Mouse (Mus musculus) intestine, embryonic 16.5 days (tissue): ENCODE results near the gene Opcml. TPM values are rescaled to one million over a fixed set of nuclear protein-coding genes. Genes with fewer than 3 reads are reported as not detected.

Experiments used
- ATAC-seq: fragments of 200-750 bp; cut with Nextera tagmentation; 2 replicates; pipeline ENCODE4 v1.8.0; 2017; ENCODE audit warnings: moderate TSS enrichment, moderate library complexity
- H3K27ac ChIP-seq: fragments of 300-500 bp; sonication (generic); 2 replicates; pipeline ENCODE4 v1.5.1; 2014; ENCODE audit warnings: mild to moderate bottlenecking, low read length
- H3K27me3 ChIP-seq: fragments of 300-500 bp; sonication (generic); replicated peaks from 2 replicates; pipeline ENCODE4 v1.6.1; 2014; ENCODE audit warnings: low read length, control low read depth, mixed read lengths; ENCODE audit not compliant: control insufficient read depth, insufficient read depth
- H3K36me3 ChIP-seq: fragments of 300-500 bp; sonication (generic); 2 replicates; pipeline ENCODE4 v1.6.1; 2014; ENCODE audit warnings: low read length, control low read depth; ENCODE audit not compliant: control insufficient read depth, insufficient read depth
- H3K4me1 ChIP-seq: fragments of 300-500 bp; sonication (generic); 2 replicates; pipeline ENCODE4 v1.6.1; 2014; ENCODE audit warnings: low read length, control low read depth, mixed read lengths; ENCODE audit not compliant: control insufficient read depth, insufficient read depth
- H3K4me2 ChIP-seq: fragments of 300-500 bp; sonication (generic); 2 replicates; pipeline ENCODE4 v1.6.1; 2014; ENCODE audit warnings: low read depth, low read length, control low read depth
- H3K4me3 ChIP-seq: fragments of 300-500 bp; sonication (generic); 2 replicates; pipeline ENCODE4 v1.5.1; 2014; ENCODE audit warnings: mild to moderate bottlenecking, low read length
- H3K9ac ChIP-seq: fragments of 300-500 bp; sonication (generic); 2 replicates; pipeline ENCODE4 v1.6.1; 2014; ENCODE audit warnings: low read depth, low read length
- H3K9me3 ChIP-seq: fragments of 300-500 bp; sonication (generic); 2 replicates; pipeline ENCODE4 v1.6.1; 2016; ENCODE audit warnings: low read length, control low read depth; ENCODE audit not compliant: control insufficient read depth
- WGBS: fragments of 180-500 bp; shearing (Covaris S2); extraction: QIAGEN DNeasy Blood & Tissue Kit; methylation state at CpG from one replicate; pipeline ENCODE4 v1.1.7; 2014; 5-methylcytosine and 5-hydroxymethylcytosine counted together
- polyA plus RNA-seq: library from polyadenylated mRNA; unstranded; fragments of >200 nt; fragmentation: Nextera tagmentation; extraction: Ambion mirVana; gene quantifications from 2 replicates; pipeline ENCODE4 v1.2.1, GENCODE M21; 2015

Opcml gene
- polyA plus RNA-seq, 1 experiment from 2014 or later: 3.1 TPM

DNA sequence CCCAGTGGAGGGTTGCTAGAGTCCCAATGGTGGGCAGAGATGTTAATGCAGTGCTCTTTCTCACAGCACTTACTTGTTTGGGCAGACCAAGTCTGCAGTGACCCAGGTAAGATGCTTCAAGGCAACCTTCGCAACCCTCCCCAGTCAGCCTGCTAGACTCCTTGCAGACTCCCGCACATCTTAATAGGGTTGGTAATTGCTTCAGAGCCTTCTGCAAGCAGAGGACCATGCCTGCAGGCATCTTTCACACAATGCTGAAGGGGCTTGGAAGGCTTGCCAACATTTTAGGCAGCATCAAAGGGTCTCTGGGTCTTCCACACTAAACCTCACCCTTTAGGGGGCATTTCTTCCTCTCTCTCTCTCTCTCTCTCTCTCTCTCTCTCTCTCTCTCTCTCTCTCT lies 1.7 kb downstream of the Opcml start:
- Histone ChIP-seq H3K9ac (no peak overlapping the region), H3K27me3 (peaks cover 23% of the 10 kb centered on the region), H3K4me2 (no peak overlapping the region), H3K27ac (no peak overlapping the region), H3K4me1 (no peaks in the 10 kb centered on the region; the same call in 1 of the 2 replicates), H3K9me3 (no peaks in the 10 kb centered on the region), H3K4me3 (no peak overlapping the region), H3K36me3 (no peaks in the 10 kb centered on the region)
- WGBS: 38% methylated on average over 2 of the region's 2 CpGs
- no peak for ATAC-seq

DNA sequence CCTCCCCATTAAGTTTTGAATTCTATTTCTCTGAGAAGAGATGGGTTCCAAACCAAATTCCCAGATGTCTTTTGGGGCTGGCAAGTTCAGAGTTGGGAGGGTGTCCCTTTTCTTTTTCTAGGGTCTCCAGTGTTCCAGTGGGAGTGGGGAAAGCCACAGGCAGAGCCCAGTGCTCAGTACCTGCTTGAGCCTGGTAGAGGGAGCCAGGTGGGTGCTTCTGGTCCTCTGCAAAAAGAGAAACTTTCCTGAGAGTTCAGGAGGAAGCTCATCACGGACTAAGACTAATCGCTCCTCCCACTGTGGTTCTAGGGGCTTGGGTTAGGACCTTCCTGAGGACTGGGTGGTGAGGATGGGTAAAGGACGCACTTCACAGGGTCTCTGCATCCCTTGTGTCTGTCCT lies 2.4 kb downstream of the Opcml start:
- Histone ChIP-seq H3K4me3 (no peak overlapping the region), H3K27ac (no peak overlapping the region), H3K4me2 (no peak overlapping the region), H3K27me3 (peaks cover 23% of the 10 kb centered on the region), H3K4me1 (no peaks in the 10 kb centered on the region; the same call in 1 of the 2 replicates), H3K9ac (no peak overlapping the region), H3K36me3 (no peaks in the 10 kb centered on the region), H3K9me3 (no peaks in the 10 kb centered on the region)
- whole genome bisulfite sequencing: 64% methylated on average over 3 of the region's 3 CpGs
- ATAC-seq: no peak

DNA sequence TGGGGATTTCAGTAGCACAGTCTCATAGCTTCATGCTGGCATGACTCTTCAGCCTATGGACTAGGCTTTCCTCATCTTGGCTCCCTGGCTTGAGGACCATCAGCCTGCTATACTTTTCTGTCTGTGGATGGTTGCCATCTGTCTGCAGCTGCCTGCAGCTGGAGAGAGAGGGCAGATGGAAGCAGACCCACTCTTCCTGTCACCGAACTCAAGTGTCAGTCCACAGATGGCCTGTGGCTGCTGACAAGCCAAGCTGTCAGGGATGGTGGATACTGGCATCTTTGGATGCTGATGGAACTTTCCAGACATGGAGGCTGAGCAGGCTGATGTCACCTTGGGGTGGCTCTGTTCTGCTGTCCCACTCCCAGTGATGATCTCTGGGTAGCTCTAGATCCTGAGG lies 6.0 kb downstream of the Opcml start:
- Histone ChIP-seq H3K4me1 (no peaks in the 10 kb centered on the region; the same call in 1 of the 2 replicates), H3K9me3 (no peaks in the 10 kb centered on the region), H3K4me3 (no peak overlapping the region), H3K4me2 (no peak overlapping the region), H3K9ac (no peak overlapping the region), H3K36me3 (no peaks in the 10 kb centered on the region), H3K27me3 (peaks cover 12% of the 10 kb centered on the region), H3K27ac (no peak overlapping the region)
- WGBS: 68% methylated on average over 1 of the region's 1 CpGs
- no peak for ATAC-seq

DNA sequence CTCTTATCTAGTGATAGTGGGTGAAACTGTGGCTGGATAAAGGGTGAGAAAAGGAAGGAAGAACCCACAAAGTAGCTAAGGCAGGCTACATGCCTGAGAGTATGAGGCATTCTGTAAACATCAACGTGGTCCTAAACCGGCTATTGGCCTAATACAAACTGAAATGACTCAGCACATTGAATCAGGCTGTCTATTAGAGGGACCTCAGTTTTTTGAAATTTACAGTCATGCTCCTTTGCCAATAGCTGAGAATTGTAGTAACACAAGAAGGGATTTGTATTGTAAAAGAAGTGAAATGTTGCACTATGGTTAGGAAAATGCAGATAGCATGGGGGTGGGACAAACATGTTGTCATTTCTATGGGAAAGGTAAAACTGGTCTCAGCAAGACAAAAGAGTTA lies 10.4 kb downstream of the Opcml start:
- no peaks in the 10 kb centered on the region for H3K36me3 ChIP-seq
- ATAC-seq: no peak
- no peak overlapping the region for H3K4me3 ChIP-seq
- no peaks in the 10 kb centered on the region for H3K9me3 ChIP-seq
- no peaks in the 10 kb centered on the region for H3K27me3 ChIP-seq
- 76% methylated on average over 2 of the region's 2 CpGs for WGBS
- H3K4me1 ChIP-seq: no peaks in the 10 kb centered on the region
- H3K4me2 ChIP-seq: no peak overlapping the region
- H3K9ac ChIP-seq: no peak overlapping the region
- no peak overlapping the region for H3K27ac ChIP-seq

GRCm38 (mm10) chr9:27801807-27802206 lies 11.2 kb downstream of the Opcml start:
- H3K27me3 ChIP-seq: no peaks in the 10 kb centered on the region
- H3K4me2 ChIP-seq: no peak overlapping the region
- H3K9me3 ChIP-seq: no peaks in the 10 kb centered on the region
- H3K27ac ChIP-seq: no peak overlapping the region
- no peak overlapping the region for H3K9ac ChIP-seq
- WGBS: 79% methylated on average over 3 of the region's 3 CpGs
- no peaks in the 10 kb centered on the region for H3K4me1 ChIP-seq
- ATAC-seq: no peak
- no peaks in the 10 kb centered on the region for H3K36me3 ChIP-seq
- H3K4me3 ChIP-seq: no peak overlapping the region

- H3K27ac ChIP-seq: no peak overlapping the region
- no peaks in the 10 kb centered on the region for H3K27me3 ChIP-seq
- no peak for ATAC-seq
These were observed 11.8 kb downstream of the Opcml start for GRCm38 (mm10) chr9:27802379-27802778.

GRCm38 (mm10) chr9:27804461-27804860 lies 13.9 kb downstream of the Opcml start:
- Histone ChIP-seq H3K27ac (no peak overlapping the region), H3K36me3 (no peaks in the 10 kb centered on the region), H3K9ac (no peak overlapping the region), H3K4me3 (no peak overlapping the region), H3K4me1 (no peaks in the 10 kb centered on the region), H3K27me3 (no peaks in the 10 kb centered on the region), H3K4me2 (no peak overlapping the region), H3K9me3 (no peaks in the 10 kb centered on the region)
- WGBS: 90% methylated on average over 3 of the region's 3 CpGs
- no peak for ATAC-seq

More at GRCm38 (mm10) chr9:27802379-27802778, 11.8 kb downstream of the Opcml start:
- H3K4me3 ChIP-seq: no peak overlapping the region
- H3K9ac ChIP-seq: no peak overlapping the region
- H3K4me2 ChIP-seq: no peak overlapping the region
- no peaks in the 10 kb centered on the region for H3K36me3 ChIP-seq
- no peaks in the 10 kb centered on the region for H3K4me1 ChIP-seq
- no peaks in the 10 kb centered on the region for H3K9me3 ChIP-seq

DNA sequence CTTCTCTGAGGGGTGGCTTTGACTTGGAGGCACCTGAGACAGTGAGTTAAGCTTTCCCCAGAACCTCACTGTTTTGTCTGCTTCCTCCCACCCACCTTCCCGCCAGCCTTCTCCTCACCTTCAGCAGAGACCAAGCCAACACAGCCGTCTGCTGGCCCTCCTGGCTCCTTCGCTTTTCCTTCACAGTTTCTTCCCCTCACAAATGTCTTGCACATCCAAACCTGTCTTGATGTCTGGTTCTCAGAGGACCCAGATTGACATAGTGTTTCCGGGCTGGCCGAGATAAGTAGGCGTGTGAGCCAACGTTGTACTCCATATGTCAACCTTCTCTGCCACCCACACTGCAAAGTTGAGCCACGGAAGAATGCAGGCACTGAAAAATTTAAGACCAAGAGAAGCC lies 19.2 kb downstream of the Opcml start:
- no peaks in the 10 kb centered on the region for H3K4me1 ChIP-seq
- WGBS: 89% methylated on average over 8 of the region's 8 CpGs
- no peak for ATAC-seq

GRCm38 (mm10) chr9:27813207-27813790 lies 22.7 kb downstream of the Opcml start:
- H3K9me3 ChIP-seq: no peaks in the 10 kb centered on the region
- ATAC-seq: no peak; the same call in 1 of the 2 replicates
- H3K4me2 ChIP-seq: no peak overlapping the region
- no peak overlapping the region for H3K9ac ChIP-seq
- H3K4me3 ChIP-seq: no peak overlapping the region
- no peak overlapping the region for H3K27ac ChIP-seq
- no peaks in the 10 kb centered on the region for H3K36me3 ChIP-seq
- H3K27me3 ChIP-seq: no peaks in the 10 kb centered on the region
- no peaks in the 10 kb centered on the region for H3K4me1 ChIP-seq
- 23% methylated on average over 3 of the region's 3 CpGs for WGBS

More for the DNA sequence above, 19.2 kb downstream of the Opcml start:
- H3K36me3 ChIP-seq: no peaks in the 10 kb centered on the region
- no peak overlapping the region for H3K4me3 ChIP-seq
- no peak overlapping the region for H3K27ac ChIP-seq
- H3K9me3 ChIP-seq: no peaks in the 10 kb centered on the region
- no peak overlapping the region for H3K4me2 ChIP-seq
- H3K27me3 ChIP-seq: no peaks in the 10 kb centered on the region
- no peak overlapping the region for H3K9ac ChIP-seq

DNA sequence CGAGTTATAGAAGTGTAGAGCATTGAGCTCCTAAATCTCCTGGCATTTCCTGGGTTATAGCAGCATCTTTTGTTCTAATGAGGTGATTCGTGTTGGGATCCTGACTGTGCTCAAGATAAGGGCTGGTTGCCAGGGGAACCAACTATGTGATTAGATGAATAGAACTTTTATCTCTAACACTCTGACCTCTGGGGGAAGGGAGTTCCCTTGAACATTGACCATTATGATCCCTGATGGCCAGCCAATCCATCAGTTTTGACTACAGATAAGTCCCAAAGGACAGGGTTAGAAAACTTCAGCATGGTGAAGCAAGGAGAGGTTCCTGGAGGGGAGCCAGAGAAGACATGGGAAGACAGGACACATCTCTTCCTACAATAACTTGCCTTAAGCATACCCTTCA lies 23.6 kb downstream of the Opcml start:
- Histone ChIP-seq H3K4me3 (no peak overlapping the region), H3K27ac (no peak overlapping the region), H3K4me2 (no peak overlapping the region), H3K27me3 (no peaks in the 10 kb centered on the region), H3K9me3 (no peaks in the 10 kb centered on the region), H3K9ac (no peak overlapping the region), H3K36me3 (no peaks in the 10 kb centered on the region), H3K4me1 (no peaks in the 10 kb centered on the region)
- 16% methylated on average over 2 of the region's 2 CpGs for WGBS
- ATAC-seq: no peak
